Mouse (Mus musculus) cerebellum, adult 8-10 months (tissue): Measurements from ENCODE around the gene Upk1b.
"Not testable (repeated sequence)": the region's sequence is repeated elsewhere in the genome, so short reads cannot be mapped to it uniquely, and the experiment has no call there.

Experiments
- DNase-seq: peaks from one replicate; pipeline ENCODE4 v3.0.0; 2022

The Upk1b gene

DNA sequence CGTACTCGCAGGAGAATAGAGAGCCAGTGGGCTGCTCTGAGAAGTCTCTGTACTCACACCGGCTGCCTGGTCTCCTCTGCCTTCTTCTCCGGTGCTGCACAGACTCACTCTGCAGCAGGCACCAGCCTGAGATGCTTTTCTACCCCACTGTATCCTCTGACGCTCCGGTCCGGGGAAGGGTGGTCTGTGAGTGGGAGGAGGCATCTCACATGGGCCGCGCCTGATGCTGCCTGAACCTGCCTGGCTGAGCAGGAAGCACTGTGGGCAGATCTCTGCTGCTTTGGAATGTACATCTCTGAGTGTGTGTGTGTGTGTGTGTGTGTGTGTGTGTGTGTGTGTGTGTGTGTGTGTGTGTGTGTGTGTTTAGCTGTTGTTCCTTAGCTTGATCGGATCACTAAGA, at the start of gene Upk1b:
Gene Upk1b, minus strand, starts transcription at position 238 of the 400 bp plus-strand sequence.
- no peak for DNase-seq

DNA sequence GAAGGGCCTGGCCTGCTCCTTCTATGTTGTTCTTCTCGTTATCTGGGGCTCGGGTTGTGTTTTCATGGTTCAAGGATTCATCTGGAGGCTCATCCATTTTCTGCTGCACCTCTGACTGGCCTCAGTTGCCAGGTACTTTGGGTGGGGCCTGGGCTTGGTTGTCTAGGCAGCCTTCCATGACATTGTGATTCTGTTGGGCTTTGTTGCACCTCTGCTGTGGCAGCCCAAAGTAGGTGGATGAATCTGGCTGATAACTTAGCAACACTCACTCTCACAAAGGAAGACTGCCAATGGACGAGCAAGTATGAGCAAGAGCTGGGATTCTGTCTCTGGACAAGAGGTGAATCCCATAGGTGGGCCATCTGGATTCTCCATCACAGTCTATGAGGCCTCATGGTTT, 28.5 kb upstream of the Upk1b start, which contains the start of gene 4930435E12Rik:
Gene 4930435E12Rik, minus strand, starts transcription at position 101 of the 400 bp plus-strand sequence.
- DNase-seq = no peak

DNA sequence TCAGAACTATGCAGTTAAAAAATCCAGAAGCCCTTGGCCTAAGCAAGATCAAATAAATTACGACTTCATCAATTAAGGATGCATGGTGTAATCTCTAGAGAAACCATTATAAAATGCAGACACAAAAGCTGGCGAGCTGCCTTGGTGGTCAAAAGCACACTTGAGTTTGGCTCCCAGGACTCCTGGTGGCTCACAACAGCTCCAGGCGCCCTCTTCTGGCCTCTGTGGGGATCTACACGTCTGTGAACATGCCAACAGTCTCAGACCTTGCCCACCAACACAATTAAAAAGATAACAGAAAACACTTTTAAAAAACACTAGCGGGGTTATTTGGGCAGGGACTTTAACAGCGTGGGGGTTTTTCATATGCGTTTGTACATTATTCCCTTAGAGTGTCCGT, 12.4 kb upstream of the Upk1b start:
- DNase-seq = peak; percentile 10

DNA sequence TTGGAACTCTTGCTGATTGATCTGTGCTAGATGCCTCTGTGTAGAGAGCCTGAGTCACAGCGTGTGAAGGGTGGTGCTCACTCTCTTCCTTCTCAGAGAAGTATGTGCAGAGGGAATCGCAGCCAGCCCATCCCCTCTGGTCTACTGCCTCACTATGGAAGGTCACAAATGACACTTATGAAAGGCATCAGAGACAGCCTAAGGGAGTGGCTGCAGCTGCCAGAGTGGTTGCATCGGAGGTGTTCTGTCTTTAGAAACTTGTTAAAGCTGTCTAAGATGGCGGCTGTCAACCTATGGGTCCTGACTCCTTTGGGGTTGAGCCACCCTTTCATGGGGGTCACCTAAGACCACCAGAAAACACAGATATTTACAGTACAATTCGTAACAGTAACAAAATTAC, 10.1 kb upstream of the Upk1b start:
- DNase-seq = no peak

DNA sequence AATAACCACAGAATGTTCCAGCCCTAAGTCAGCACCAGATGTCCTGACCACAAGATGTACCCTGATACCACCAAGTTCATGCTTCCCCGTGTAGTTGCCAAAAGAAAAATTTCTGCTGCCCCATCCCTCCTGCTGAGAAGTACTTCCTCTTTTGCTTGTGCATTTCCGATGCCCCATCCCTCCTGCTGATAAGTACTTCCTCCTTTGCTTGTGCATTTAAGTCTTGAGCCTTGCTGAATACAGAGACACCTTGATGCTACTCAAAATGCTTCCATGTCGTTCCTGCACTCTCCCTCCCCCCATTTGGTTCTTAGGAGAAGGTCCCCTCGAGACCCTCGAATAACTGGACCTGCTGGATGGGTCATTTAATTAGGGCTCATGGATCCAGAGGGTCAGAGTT, 7.7 kb upstream of the Upk1b start:
- DNase-seq = not testable (repeated sequence)

DNA sequence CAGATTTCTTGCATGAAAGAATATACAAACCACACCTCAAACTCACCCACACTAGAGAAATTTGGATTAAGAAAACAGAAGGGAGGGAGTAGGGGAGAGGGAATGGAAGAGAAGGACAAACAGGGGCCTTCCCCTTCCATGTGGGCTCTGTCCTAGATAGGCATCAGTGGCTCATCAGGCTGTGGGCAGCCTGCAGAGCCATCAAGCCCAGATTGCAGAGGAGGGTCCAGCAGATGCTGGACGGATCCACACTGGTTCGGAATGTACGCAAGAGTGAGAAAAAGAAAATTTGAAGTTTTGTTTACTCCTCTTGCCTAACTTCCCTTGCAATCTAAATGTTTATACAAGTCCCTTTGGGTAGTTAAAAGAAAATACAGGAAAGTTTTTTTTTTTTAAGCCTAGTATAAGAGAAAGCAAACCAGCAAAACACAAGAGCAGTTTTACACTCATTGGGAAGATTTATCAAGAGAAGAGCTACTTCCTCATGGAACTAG, 1.1 kb downstream of the Upk1b start:
- DNase-seq = no peak

DNA sequence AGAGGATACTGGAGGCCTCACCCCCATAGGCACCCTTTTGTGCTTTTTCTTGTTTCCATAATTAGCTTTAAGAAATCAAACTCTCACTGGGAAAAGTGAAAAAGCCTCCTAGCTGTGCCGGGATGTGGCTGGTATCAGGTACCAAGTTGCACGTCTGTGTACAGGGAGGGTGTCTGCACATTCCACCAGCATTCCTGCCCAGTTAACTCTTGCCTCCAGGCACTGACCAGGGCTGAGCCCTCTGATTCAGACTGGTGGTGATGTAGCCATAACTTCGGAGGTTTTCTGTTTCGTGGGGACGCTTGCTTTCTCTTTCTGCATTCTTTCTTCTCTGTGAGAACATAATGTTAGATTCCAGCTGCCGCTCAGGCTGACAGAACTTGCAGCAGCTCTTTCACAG, 7.0 kb downstream of the Upk1b start:
- DNase-seq = no peak

DNA sequence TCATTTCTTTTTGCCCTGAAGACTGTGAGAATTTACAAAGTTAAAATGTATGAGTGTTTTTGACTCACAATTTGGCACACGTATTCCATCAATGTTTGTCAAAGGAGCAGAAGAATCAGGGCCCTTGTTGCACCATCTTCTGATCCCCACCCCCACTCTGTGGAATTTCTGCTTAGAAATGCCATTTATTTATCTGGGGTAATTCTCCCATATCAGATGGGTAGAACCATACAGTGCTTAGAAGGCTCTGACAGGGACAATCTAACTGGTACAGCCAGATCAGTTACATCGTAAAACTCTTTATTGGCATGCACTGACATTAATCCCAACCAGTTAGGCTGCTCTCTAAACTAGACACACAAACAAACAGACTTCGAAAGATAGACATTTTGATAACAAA, 10.2 kb downstream of the Upk1b start:
- DNase-seq = no peak

DNA sequence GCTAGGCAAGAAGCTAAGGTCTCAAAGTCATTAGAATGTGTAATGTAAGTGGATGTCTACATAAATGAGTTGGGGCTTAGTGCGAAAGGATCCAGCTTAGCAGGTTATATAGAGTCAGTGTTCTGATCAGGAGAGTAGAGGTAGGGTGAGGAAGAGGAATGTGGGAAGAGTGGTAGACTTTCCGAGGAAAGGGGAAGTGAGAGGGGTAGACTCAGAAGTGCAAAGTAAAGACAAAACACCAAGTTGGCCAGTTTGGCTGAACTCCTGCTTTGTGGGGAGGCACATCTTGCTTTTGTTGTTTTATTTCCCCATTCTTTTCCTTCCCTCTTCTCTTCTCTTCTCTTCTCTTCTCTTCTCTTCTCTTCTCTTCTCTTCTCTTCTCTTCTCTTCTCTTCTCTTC, 11.1 kb downstream of the Upk1b start:
- no peak for DNase-seq

DNA sequence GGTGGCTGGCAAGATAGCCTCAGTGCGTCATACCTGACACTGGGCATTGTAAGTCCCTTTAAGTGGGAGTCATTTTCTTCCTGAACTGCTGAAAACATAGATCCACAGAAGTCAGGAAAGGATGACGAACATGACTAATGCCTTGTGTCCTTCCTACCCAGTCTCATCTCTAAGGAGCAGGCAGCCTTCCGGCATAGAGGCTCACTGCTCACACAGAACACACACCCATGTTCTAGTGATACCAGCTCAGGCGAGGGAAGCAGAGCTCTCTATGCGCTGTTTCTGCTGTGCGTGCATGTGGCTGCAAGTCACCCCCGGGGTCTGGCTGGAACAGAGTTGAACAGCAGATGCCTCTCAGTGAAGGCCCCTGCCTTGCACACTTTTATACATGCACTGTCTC, 14.8 kb downstream of the Upk1b start:
- no peak for DNase-seq

DNA sequence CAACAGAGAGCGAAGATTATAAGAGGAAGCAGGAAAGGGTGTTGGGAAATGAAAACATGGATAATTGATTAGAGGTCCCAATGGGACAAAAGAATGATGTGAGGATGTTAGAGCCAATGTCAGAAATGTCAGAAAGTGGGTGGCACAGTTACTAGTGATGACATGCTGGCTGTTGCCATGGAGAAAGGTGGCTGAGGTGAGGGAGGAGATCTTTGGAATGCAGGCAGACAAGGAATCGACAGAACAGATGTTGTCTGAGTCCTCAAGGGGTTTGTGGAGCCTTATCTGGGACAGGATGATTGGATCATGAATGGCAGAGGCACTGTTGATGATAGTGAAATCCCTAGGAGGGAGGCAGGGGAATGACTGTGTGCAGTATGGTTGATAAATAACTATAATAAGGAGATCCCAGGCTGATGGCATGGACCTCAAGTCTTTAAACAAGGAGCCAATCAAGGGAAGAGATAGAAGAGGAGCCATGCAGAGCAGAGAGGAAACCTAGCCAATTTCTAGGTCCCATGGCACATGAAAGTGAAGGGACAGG, 17.5 kb downstream of the Upk1b start:
- no peak for DNase-seq

DNA sequence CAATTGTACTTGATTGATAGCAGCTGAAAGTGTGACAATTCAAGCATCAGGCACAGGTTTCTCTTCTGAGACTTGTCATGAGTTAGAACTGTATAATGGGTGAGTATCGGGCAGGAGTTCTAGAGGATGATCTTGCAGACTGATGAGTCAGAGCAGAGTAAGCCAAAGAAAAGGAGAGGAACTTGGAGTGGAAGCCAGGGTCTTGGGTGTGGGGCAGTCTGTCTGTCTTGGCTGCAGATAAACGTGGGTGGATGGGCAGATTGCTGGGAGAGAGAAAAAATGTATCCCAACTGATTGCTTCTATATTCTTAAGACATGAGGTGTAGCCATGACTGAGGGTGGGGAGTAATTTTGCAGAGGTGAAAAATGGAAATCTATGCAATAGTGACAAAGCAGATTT, 18.2 kb downstream of the Upk1b start:
- DNase-seq = no peak

DNA sequence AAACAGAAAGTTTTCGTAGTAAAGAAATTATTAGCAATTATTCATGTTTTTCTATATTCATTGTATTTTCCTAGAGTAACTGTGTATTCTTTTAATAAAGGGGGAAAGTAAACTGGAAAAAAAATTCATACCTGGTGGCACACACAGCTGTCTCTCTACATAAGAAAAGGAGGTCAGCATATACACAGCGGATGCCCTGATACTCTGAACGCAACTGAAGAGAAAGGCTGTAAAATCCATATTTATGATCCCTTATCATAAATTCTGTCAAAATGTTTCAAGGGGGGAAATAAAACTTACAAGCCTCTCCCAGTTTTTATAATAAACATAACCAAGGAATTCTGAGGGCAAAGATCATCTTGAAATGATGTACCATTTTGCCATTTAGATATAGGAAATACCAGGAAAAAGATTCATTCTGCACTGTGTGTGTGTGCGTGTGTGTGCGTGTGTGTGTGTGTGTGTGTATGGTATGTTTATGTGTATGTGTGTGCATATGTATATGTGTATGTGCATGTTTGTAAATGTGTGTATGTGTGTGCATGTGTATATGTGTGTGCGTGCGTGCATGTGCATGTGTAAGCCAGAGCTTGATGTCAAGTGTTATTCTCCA, 19.1 kb downstream of the Upk1b start:
- DNase-seq = no peak

DNA sequence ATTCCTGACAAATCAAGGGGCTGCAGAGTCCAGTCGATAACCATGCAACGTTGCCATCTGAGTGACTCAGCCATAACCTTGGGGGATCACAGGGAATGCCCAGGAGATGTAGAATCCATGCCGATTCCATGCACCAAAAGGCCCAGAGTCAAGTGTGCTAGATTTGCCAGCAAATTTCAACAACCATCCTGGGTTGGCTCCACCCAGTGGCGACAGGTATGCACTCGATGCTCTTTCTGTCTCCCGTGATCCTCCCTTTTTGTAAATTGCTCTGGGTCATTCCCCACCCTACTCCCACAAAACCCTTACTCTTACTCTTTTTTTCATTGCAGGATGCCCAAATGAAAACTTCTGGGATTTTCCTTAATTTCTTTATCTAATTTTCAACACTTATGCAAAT, 23.8 kb downstream of the Upk1b start:
- no peak for DNase-seq

DNA sequence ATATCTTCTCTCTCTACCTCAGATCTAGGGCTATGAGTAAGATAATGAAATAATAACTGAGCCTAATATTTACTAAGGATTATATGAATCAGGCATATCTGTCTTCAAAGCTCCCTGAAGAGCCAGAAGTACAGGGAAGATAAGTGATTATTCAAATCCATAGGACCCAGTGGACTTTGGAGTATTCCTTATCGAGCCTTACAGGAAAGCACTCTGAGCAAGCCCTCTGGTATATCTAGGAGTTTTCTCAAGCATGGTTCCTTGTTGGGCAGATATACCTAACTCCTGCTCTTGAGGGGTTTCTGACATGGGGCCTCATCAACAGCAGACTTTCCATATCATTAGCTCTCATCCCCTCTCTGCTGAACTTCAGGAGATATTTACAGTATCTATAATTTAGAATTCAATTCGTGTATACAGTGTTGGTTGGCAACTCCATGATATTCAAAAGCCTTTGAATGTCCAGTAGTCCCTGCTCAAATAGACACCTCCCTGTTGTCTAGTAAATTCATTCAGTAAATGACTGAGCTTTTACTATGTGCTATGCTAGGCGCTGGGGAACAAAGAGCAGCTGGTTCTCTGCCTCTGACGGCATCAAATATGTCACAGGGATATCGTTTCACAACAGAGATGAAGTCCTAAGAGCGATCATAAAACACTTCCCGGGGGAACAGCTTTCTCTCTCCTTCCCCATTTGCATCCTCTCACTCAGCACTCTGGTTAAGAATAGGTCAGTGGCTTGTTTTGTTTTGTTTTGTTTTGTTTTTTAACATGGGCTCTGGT, 25.0 kb downstream of the Upk1b start:
- DNase-seq = no peak

DNA sequence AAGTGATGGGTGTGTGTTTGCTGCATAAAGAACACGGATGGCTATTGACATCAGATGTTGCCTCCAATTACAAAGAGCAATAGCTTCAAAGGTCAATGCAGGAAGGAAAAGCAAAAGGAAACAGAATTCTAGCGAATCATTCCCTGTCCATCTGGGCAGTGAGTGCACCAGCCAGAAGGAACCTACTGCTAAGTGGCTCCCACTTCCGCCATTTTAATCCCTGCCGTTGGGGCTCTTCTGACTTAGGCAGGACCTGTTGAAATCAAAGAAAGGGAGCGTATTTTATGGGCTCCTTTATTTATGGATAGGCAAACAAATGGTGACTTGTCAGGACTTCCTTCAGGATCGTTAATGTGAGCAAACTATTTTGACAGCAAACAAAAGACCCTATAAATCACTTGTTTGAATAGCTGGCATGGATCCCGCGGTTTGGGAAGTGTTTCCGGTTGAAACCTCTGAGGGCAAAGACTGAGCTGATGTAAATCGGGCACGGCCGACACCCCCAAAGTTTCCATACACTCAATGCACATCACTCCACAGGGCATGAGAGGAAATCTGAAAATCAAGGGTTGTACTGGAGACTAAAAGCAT, 27.1 kb downstream of the Upk1b start:
- DNase-seq = no peak

DNA sequence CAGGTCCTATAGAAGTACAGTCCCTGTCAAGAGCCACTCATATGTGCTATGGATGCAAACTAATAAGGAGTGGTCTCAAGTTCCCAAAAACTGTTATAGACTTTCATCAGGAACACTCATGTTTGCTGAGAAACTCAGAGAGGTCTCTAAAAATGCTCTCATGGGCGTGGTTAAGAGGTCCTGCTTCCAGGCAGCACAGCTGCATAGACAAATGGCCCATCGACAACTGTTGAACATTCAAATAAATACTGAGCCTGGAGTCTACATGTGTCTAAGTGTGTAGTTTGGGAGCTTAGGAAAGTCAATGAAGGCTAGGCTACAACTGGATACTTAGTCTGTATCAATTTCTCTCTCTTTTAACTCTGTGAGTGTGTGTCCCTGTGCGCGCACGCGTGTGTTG, 29.0 kb downstream of the Upk1b start:
- no peak for DNase-seq

DNA sequence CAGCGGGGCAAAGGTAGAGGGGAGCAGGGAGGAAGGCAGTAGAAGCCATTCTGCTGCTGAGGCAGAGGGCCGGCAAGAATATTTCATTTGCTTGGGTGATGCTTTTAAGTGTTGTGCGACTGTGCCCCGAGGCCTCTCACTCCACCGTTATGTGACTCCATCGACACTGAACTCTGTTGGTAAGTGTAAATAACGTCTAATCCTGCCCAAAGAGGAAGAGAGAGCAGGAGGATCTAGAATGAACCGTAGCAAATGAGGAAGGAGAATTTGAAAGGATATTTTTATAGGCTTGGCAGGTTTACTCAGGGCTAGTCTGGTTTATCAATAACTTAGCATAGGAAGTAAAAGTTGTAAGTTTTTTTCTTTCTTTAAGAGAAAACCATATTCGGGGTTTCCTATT, 30.6 kb downstream of the Upk1b start:
- no peak for DNase-seq

DNA sequence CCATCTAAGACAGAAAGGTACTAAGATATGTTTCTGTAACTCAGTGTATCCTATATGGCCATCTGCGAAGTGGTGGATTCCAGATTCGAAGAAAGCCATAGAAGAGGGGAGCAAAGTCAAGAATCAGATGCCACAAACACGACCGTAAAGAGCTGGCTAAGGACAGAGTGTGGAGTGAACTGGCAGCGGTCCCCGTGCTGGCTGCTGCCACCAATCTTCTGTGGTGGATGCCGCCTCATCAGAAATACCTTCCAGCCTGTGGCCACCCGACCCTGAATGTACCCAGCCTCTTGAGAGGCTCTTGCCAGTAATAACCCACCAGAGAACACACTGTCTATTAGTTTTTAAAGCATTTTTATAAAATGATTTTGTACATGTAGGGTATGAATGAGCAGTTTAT, 31.7 kb downstream of the Upk1b start:
- DNase-seq = no peak

DNA sequence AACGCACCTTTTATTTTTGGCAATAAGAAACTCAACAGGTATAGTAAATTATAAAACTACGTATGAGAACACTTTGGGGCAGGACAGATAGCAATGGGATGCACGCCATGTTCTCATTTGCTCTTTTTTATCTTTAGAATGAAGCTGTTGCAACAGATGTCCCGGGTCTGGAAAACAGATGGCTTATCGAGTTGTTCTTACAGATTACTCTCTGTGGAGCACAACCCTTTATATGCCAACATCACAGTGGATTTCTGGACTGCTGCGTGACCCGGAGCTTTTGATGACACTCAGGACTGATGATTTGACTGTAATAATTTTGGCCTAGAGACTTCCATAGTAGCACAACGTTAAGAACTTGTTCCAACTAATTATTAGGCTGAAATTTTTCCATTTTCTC, 32.4 kb downstream of the Upk1b start:
- no peak for DNase-seq

DNA sequence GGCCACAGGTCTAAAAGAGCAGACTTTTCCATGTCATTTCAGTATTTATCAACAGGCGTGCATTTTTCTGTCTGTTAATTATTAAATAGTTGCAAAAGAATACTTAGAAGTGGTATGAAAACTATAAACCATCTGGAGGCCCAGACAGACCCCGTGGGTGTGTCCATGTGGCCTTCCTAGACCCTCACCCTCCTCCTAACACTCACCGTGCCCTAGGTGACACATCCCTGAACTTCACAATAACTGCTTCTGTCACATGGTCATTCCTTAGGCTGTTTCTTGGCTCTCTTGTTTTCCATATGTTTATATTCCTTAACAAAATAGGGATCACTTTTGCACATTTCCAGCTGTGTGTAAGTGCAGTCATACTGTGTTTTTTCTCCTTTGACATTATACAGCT, 33.5 kb downstream of the Upk1b start:
- DNase-seq = no peak

DNA sequence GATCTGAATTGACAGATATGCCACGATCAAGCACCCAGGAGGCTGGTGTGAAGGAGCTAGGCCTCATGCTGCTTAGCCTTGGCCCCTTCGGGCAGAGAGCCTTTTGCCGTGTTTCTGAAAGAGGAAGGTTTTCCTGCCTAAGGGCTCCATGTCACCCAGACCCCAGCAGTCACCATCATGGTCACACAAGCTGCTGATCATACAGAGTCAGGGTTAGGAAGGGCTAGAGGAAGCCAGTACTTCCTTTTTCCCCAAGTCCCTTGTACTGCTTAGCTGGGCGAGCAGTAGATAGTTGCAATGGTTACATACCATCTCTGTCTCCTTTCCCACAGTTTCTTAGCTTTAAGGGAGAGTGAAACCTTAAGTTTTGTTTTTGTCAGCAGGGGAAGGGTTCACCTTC, 36.6 kb downstream of the Upk1b start:
- DNase-seq = no peak

DNA sequence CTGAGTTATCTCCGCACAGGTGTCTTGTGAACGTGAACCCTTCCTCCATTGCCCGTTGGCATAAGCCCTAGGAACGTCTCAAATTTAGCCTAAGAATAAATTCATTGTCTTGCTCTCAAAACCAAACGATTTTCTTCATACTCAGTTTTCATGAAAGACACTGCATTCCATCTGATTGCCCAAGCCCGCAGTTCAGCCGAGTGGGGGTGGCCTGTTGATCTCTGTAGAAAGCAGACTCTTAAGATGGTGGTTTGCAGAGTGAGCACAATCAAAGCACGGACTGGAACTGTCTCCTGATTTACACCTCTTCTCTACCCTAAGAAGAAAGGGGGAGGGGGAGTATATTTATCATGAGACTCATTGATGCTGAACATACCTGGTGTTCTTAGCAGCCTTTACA, 37.7 kb downstream of the Upk1b start:
- no peak for DNase-seq

DNA sequence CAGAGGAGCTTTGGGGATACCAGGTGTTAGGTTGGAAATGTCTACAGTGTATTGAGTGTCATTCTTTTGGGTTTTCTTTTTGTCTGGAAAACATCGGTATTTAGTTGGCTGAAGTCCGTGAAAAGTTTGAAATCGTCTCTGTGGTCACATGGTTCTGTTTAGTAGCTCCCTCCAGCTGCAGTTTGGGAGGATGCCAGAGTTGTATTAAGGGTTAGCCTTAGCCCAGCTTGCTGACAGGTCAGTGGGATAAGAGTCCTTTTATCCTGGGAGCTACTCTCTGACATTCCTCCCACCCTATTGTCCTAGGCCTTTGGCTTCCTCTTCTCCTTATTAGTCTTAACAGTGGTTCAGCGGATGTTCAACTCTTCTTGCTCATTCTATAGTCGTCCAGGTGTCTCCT, 38.2 kb downstream of the Upk1b start:
- no peak for DNase-seq
